Mouse (Mus musculus): Measurements from ENCODE around the gene Gabbr1.

The Gabbr1 gene

DNA sequence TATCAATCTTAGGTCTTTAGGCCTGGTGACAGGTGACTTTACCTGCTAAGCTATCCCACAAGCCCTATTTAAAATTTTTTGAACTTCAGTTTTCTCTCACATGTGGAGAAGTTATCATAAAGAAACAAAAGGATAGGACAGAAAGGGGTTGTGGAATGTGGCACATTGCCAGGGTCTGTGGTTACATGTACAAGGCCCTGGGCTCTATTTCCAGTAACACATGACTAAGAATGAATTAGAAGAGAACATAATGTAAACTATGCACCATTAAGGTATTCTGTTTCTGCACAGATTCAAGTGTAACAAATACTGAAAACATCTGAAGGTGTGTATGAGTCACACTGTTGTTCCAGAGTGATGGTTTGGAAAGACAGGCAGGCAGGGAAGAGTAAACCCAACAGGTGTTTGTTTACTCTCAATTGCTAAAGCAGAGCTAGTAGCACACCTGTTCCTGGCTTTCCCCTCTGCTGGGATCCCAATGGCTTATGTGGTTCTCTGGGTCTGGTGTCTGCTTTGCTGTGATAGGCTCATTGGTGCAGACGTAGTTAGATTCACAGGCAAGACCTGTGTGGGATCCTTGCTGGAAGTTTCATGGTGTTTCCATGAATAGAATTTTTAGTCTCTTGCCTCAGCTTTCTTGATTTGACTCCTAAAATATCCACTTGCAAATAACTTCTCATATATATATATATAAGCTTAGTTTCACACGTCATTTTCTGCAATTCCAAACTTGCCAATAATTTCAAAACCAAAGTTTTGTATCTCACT lies 6.5 kb upstream of the Gabbr1 start:
- DNase-seq (ENCODE audit: extremely low spot score, low spot score): no peak

DNA sequence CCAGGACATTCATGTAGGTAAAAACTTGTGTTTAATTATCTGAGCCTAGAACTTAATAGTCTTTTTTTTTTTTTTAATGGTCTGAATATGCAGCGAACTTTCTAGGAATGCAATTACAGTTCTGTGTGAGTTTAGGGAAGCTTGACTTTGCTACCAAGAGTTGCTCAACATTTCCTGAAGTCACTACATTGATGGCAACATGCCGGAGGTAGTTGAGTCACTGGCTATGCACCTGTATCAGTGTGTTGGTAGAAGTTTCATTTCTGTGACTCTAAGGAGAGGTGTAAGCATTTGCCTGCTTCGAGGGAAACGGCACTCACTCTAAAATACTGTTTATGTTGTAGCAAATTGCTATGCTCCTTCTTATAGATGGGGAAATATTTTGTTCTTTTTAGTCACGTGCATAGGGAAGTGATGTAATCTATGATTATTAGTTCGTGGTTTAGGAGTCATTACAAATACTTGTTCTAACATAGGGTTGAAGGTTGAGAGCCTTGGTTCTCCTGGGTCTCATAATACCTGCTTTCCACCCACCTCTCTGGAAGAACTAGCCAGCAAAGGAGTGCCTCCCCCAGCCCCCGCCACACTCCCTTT lies 1.0 kb upstream of the Gabbr1 start:
- no peak for DNase-seq (ENCODE audit: extremely low spot score, low spot score)

DNA sequence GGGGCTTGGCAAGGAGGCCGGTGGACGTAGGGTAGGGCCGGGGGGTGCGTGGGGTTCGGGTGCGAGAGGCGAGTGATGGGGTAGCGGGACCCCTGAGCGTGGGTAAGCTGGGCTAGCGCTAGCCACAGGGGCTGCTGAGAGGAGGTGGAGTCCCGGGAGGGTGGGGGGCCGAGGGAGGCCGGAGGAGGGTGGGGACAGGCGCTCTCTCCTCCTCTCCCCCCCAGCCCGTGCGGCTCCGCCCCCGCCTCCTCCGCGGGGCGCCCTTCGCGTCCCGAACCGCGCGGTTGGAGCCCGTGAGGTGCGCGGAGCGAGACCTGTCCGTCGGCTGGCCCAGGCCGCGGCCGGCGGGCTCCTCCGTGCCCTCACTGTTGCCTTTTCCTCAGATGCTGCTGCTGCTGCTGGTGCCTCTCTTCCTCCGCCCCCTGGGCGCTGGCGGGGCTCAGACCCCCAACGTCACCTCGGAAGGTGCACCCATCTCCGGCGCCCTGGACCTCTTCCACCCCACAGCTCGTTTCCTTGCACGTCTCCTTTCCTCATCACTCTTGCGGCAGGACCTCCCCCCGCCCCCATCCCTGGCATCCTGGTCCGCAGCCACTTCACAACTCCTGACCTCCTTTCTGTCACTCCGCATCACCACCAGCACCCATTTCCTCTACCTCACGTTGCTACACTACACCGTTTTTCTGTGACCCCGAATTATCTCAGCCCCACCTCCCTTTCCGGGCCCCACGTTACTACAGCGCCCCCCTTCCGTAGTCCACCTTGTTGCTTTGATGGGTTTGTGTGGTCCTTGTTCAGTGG lies 746 bp downstream of the Gabbr1 start:
- no peak for DNase-seq (ENCODE audit: extremely low spot score, low spot score)

DNA sequence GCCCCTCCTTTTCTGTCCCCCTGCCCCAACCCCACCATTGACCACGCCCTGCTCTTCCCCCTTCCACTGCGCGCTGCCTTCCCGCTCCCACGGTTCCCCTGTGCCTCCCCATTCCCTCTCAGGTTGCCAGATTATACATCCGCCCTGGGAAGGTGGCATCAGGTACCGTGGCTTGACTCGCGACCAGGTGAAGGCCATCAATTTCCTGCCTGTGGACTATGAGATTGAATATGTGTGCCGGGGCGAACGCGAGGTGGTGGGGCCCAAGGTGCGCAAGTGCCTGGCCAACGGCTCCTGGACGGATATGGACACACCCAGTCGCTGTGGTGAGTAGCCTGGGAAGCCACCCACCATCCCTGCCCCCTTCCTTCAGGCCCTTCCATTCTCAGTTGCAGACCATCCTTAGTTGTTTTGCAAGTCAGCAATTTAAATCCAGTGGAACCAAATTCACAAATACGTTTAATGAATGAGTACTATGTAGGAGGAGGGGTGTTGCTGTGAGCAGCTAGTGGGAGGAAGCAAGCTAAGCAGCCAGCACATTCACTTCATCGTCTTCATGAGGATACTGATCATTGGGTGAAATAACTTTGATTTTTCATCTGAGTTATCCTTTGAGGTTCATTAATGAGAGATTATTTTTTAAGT lies 1.7 kb downstream of the Gabbr1 start:
- DNase-seq (ENCODE audit: extremely low spot score, low spot score): peak; percentile 22

DNA sequence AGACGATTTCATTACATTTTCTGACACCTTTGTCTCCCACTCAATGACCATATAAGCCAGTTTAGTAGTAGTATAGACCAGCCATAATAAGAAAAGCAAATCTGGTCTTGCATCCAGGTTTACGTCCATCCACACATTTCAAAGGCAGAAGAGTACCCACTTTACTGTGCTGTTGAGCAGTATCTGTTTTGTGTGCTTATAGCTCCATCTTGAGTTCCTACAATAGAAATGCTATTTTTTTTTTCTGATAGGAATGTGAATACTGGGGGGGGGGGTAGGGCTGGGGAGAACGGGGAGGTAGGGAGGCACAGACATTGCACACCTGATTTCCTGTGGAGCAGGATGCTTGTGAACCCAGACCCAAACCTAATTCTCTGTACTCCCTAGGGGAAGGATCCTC lies 2.2 kb downstream of the Gabbr1 start:
- DNase-seq (ENCODE audit: extremely low spot score, low spot score): no peak

DNA sequence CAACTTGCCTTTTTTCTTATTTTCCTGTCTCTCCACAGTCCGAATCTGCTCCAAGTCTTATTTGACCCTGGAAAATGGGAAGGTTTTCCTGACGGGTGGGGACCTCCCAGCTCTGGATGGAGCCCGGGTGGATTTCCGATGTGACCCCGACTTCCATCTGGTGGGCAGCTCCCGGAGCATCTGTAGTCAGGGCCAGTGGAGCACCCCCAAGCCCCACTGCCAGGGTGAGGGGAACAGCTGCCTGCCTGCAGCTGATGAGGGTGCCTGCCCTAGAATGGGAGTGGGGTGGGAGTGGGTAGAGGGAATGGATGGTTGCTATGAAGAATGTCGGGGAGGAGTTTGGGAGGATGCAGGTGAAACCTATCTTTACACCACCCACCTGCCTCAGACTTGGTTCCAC lies 2.6 kb downstream of the Gabbr1 start:
- DNase-seq (ENCODE audit: extremely low spot score, low spot score): no peak

DNA sequence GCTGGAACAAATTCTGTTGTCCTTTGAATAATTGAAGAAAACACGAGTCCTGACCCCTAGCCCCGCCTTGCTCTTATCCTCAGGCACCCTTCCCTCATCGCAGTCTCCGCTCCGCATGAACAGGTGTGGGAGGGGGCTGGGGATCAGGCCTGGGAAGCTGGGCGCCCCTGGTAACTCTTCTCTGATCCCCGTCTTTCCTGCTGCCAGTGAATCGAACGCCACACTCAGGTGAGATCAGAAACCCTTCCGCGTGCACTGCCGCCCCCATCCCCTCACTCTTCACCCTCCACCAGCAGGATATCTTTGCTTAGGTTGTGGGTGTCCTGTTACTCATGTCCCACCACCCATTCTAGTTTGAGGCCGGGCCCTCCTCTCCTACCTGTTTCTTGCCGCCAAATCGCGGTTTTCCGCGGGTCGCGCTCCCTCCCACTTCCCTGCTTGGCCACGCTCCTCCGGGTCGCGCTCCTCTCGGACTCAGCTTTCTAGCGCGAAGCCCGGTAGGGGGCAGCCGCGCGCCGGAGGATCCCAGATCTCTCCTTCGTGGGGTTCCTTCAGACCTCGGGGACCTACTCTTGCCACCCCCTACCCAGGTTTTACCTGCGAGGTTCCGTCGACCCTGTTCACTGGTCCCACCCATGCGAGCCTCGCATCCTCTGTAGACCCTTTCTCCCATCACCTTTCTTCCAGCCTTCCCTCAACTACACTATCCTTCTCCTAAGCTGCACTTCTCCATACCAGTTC lies 4.0 kb downstream of the Gabbr1 start:
- DNase-seq (ENCODE audit: extremely low spot score, low spot score): peak; percentile 73

DNA sequence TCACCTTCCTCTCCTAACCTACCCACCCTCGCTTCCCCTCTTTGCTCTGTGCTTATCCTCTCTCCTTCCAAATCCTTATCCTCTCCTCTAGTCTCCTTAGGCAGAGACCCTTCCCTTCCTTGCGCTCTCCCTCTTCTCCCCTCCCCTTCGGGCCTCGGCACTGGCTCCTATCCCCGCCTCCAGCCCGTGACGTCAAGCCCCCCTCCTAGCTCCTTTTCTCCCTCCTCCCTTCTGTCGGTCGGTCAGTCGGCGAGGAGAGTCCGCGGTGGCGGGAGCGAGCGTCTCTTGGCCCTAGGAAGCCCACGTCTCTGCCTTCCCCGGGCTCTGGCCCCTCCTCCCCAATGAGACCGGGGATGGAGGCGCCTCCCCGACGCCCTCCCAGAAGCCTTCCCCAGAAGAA lies 4.6 kb downstream of the Gabbr1 start:
- peak; percentile 86 for DNase-seq (ENCODE audit: extremely low spot score, low spot score)

DNA sequence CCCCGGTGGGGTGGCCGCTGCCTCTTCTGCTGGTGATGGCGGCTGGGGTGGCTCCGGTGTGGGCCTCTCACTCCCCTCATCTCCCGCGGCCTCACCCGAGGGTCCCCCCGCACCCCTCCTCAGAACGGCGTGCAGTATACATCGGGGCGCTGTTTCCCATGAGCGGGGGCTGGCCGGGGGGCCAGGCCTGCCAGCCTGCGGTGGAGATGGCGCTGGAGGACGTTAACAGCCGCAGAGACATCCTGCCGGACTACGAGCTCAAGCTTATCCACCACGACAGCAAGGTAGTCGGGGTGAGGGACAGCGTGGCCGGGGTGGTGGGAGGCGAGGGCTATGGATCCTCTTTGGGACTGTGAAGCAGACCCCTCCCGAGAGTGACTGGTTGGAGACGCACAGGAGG lies 5.1 kb downstream of the Gabbr1 start:
- peak; percentile 47 for DNase-seq (ENCODE audit: extremely low spot score, low spot score)

DNA sequence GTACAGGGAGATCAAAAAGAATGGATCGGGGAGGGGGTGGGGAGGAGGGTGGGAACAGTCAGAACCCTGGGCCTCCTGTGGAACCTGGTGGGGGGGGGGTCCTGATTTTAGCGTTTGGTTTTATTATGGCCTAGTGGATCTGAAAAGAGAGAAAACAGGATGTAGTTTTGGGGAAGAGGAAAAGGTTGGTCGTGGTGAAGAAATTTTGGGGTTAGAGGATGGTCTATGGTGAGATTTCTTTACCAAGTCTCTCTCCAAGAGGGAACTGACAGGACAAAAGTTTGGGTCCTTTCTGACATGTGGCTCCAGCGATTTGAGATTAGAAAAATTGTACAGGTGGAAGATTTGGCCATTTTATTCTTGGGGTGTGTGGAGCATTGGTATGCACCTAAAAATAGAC lies 6.0 kb downstream of the Gabbr1 start:
- no peak for DNase-seq (ENCODE audit: extremely low spot score, low spot score)

DNA sequence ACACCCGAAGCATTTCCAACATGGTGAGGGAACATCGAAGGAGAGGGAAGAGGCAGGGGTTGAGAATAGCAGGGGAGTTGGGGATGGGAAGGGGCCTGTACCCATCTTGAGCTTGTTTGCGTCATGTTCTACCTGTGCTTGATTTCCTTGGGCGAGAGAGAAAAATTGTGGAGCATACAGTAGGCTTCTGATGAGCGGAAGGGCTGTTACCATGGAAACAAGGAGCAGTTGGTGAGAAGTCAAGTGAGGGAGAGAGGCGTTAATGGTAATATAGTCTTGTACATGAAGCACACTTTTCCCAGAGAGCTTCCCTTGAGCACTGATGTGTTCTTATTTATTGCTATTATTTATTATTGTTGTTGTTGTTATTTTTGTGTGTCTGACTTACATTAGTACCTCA lies 11.2 kb downstream of the Gabbr1 start:
- no peak for DNase-seq (ENCODE audit: extremely low spot score, low spot score)

DNA sequence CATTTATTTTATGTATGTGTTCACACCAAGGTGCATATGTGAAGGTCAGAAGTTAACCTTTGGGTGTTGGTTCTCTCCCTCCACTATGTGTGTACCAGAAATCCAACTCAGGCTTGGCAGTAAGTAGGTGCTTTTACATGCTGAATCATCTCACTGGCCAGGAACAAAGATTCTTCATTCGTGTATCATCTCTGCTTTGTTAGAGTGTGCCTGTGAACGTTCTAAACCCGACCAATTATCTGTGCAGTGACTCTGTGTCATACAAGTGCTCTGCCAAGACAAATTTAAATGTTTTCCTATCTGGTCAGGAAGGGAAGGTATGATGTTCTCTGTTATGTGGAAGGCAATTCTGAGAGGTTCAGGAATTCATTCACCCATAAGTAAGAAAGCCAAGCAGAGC lies 15.7 kb downstream of the Gabbr1 start:
- DNase-seq (ENCODE audit: extremely low spot score, low spot score): no peak

DNA sequence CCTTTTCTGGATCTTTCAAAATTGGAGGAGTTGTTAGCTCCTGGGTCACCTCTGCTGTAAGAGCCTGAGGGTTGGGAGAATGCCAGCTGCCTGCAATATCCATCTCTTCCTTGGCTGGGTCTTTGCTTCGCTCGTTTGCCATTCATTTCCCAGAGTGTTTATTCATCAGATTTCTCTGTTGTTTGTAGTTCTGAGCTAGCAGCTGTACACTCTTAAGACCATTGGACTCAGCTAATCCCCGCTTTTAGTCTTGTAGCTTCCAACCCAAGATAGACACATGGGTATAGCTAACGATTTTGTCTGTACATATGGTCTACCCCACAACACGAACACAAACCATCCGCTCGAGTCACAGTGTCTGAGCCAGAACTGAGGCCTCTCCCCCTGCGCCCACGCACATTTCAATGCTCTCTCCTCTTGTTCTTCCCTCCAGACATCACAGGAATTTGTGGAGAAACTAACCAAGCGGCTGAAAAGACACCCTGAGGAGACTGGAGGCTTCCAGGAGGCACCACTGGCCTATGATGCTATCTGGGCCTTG lies 16.4 kb downstream of the Gabbr1 start:
- DNase-seq (ENCODE audit: extremely low spot score, low spot score): no peak

DNA sequence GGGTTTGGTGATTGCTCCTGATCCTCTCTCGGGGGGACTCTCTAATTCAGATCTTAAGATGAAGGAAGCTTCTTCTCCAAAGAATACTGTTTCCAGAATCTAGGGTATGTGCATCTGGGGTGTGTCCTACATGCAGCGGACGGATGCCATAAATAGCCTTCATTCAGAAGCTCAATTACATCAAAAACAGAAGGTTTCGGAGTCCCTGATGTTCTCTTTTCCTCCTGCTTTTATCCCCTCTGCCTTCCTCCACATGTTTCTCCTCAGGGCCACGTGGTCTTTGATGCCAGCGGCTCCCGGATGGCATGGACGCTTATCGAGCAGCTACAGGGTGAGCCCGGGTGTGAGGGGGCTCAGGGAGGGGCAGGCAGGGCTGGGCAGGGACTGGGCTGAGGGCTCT lies 17.3 kb downstream of the Gabbr1 start:
- DNase-seq (ENCODE audit: extremely low spot score, low spot score): no peak

DNA sequence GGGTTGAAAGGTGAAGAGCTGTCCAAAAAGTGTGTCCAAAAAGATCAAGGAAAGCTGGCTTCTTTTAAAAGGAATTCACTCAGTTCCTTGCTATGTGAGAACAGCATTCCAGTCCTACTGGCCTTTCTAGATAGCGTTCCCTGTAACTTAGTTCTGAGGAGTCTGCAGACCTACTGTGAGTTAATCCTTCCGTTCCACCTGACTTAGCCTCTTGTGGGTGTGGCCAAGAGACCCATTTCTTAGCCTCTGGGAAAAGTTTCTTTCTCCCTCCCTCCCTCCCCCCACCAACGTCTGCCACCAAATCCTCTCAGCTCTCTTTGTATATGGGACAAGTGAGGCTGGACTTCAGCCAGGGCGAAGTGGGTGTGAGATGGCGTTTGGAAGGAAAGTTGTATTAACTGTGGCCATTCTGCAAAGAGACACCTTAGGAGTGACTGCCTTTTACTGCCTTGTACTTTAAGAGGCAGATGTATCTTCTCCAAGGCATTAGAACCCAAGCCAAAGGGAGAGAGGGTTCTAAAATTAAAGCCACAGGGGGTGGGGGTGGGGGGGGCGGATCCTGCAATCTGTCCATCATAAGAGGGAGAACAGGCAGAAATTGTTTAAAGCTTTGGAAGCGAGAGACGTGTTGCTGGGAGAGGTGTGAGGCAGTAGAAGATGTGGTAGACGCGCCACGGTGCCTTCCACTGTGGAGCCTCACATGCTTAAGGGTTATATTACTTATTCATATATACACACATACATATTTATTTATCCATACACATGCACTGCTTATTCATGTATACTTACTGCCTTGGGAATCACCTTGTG lies 18.1 kb downstream of the Gabbr1 start:
- DNase-seq (ENCODE audit: extremely low spot score, low spot score): no peak

DNA sequence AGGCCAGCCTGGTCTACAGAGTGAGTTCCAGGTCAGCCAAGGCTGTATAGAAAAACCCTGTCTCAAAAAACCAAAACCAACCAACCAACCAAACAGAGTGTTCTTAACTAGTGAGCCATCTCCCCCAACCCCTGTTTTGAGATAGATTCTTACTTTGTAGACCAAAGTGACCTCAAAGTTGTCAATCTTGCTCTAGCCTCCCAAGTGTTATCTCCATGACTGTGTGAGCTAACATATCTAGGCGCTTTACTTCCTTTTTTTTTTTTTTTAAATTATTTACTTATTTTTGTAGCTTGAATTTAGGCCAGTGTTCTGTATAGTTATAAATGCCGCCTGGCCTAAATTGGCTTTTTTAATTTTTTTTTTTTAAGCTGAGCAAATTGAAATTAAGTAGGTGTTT lies 20.2 kb downstream of the Gabbr1 start:
- no peak for DNase-seq (ENCODE audit: extremely low spot score, low spot score)

DNA sequence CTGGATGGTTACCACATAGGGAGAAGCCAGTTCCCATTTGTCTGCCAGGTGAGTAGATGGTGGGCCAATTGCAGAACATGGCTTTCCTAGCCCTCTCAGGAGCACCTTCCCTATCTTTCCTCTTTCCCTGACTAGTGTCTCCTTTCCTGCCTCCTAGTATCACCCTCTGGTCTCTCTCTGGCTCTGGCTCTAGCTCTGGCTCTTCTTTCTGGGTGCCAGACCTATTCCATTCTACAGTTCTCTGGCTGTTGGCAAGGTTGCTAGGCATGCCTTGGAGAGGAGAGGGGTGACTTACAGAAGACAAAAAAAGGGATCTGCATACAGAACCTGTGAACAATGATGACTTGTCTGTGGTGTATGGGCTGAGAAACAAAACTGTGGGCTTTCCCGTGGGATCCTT lies 22.1 kb downstream of the Gabbr1 start:
- DNase-seq (ENCODE audit: extremely low spot score, low spot score): no peak

DNA sequence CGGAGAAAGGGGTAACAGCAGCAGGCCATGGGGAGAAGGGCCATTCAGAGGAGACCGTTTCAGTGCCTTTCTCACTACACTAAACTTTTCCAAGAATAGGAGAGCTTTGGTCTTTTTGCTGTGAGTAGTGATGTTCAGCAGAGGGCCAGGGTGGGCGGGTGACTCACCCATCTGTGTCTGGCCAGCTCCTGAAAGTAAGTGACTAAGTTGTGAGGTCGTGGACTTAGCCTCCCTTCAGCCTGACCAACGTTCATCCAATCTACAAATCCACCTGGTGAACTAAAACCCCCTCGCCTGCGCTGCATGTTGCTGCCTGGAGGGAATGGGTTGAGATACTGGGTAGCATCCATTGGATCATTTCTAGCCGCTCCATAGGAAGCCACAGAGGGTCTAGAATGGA lies 24.4 kb downstream of the Gabbr1 start:
- no peak for DNase-seq (ENCODE audit: extremely low spot score, low spot score)

DNA sequence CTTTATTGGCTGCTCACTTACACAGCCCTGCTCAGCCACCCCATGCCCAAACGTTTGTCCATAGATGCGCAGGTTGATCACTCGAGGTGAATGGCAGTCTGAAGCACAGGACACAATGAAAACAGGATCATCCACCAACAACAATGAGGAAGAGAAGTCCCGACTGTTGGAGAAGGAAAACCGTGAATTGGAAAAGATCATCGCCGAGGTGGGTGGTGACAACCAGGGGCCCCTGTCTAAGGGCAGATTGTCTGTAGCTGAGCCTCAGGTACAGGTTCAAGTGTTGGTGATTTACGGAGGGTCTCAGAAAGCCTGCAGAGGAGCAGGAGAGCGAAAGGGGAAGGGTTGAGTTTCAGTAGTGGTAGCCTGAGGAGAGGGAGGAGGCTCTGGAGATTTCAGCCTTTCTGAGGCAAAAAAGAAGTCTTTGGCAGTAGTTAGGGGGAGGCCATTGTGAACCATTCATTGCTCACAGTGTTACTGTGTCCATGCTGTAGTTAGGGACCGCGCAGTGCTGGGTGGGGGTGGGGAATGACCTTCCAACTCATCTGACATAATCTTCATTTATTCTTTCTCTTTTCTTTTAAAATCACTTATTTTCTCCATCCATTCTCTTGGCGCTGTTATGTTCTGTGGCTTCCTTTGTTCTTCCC lies 26.4 kb downstream of the Gabbr1 start:
- no peak for DNase-seq (ENCODE audit: extremely low spot score, low spot score)

Measured in neural tube, embryonic 10.5 days (tissue).